Mouse (Mus musculus) limb, embryonic 11.5 days (tissue): Measurements from ENCODE around the gene Rab11fip3. TPM values are rescaled to one million over a fixed set of nuclear protein-coding genes. Genes with fewer than 3 reads are reported as not detected.

Source experiments
- ATAC-seq: fragments of 200-750 bp; cut with Nextera tagmentation; 2 replicates; pipeline ENCODE4 v1.8.0; 2017; ENCODE audit warnings: low read depth; ENCODE audit not compliant: insufficient number of reproducible peaks, low FRiP score, low TSS enrichment
- DNase-seq: peaks from one replicate; pipeline ENCODE4 v3.0.0-alpha.2; 2015; ENCODE audit warnings: low spot score
- H3K27ac ChIP-seq: fragments of 300-500 bp; sonication (generic); replicated peaks from 2 replicates; pipeline ENCODE4 v1.5.1; 2014; ENCODE audit warnings: low read depth, mild to moderate bottlenecking, low read length
- H3K27me3 ChIP-seq: fragments of 300-500 bp; sonication (generic); 2 replicates; pipeline ENCODE4 v1.6.1; 2014; ENCODE audit warnings: mild to moderate bottlenecking, low read length, mixed read lengths; ENCODE audit not compliant: control insufficient read depth, insufficient read depth
- H3K36me3 ChIP-seq: fragments of 300-500 bp; sonication (generic); 2 replicates; pipeline ENCODE4 v1.6.1; 2014; ENCODE audit warnings: mild to moderate bottlenecking, low read length, moderate library complexity, mixed read lengths; ENCODE audit not compliant: control insufficient read depth, insufficient read depth
- H3K4me1 ChIP-seq: fragments of 300-500 bp; sonication (generic); 2 replicates; pipeline ENCODE4 v1.6.1; 2014; ENCODE audit warnings: low read length, mixed read lengths; ENCODE audit not compliant: control insufficient read depth, insufficient read depth
- H3K4me2 ChIP-seq: fragments of 300-500 bp; sonication (generic); 2 replicates; pipeline ENCODE4 v1.6.1; 2014; ENCODE audit warnings: low read depth, mild to moderate bottlenecking, moderate library complexity; ENCODE audit not compliant: severe bottlenecking
- H3K4me3 ChIP-seq: fragments of 300-500 bp; sonication (generic); 2 replicates; pipeline ENCODE4 v1.5.1; 2014; ENCODE audit warnings: low read depth, low read length
- H3K9ac ChIP-seq: fragments of 300-500 bp; sonication (generic); 2 replicates; pipeline ENCODE4 v1.6.1; 2014; ENCODE audit warnings: mild to moderate bottlenecking, low read length
- H3K9me3 ChIP-seq: fragments of 300-500 bp; sonication (generic); 2 replicates; pipeline ENCODE4 v1.6.1; 2016; ENCODE audit warnings: low read length; ENCODE audit not compliant: control insufficient read depth
- WGBS: fragments of 180-500 bp; shearing (Covaris S2); extraction: QIAGEN DNeasy Blood & Tissue Kit; methylation state at CpG from one replicate; pipeline ENCODE4 v1.1.7; 2014; 5-methylcytosine and 5-hydroxymethylcytosine counted together
- polyA plus RNA-seq: library from polyadenylated mRNA; unstranded; fragments of >200 nt; fragmentation: Nextera tagmentation; extraction: Ambion mirVana; gene quantifications from 2 replicates; pipeline ENCODE4 v1.2.1, GENCODE M21; 2014

Gene Rab11fip3
- polyA plus RNA-seq, 1 experiment from 2014 or later = 15.9 TPM

- H3K36me3 ChIP-seq = no peaks in the 10 kb centered on the region; the same call in 1 of the 2 replicates
- peak overlapping the region; percentile 99 for H3K4me2 ChIP-seq
- no peaks in the 10 kb centered on the region for H3K27me3 ChIP-seq
- DNase-seq = peak; percentile 41
- no peak overlapping the region for H3K27ac ChIP-seq
- peak overlapping the region; percentile 89 for H3K9ac ChIP-seq
- 1% methylated on average over 44 of the region's 44 CpGs for WGBS
- ATAC-seq = no peak
- H3K4me1 ChIP-seq = peaks cover 26% of the 10 kb centered on the region
- H3K4me3 ChIP-seq = peak overlapping the region; percentile 82
- no peaks in the 10 kb centered on the region for H3K9me3 ChIP-seq
Observed at GRCm38 (mm10) chr17:26068024-26068830, 1.1 kb downstream of the Rab11fip3 start.

- Histone ChIP-seq H3K4me3 (peak overlapping the region; percentile 82), H3K27me3 (no peaks in the 10 kb centered on the region), H3K4me2 (peak overlapping the region; percentile 99), H3K36me3 (no peaks in the 10 kb centered on the region; the same call in 1 of the 2 replicates), H3K4me1 (peaks cover 26% of the 10 kb centered on the region), H3K9me3 (no peaks in the 10 kb centered on the region), H3K9ac (no peak overlapping the region), H3K27ac (no peak overlapping the region)
- 95% methylated on average over 7 of the region's 7 CpGs for WGBS
- no peak for DNase-seq
- ATAC-seq = no peak
Observed at GRCm38 (mm10) chr17:26066488-26067020, 2.8 kb downstream of the Rab11fip3 start.

GRCm38 (mm10) chr17:26064916-26065315 is 4.4 kb downstream of the Rab11fip3 start:
- Histone ChIP-seq H3K9ac (peak overlapping the region; percentile 35; the same call in 1 of the 2 replicates), H3K27ac (no peak overlapping the region), H3K4me1 (peaks cover 26% of the 10 kb centered on the region)

DNA sequence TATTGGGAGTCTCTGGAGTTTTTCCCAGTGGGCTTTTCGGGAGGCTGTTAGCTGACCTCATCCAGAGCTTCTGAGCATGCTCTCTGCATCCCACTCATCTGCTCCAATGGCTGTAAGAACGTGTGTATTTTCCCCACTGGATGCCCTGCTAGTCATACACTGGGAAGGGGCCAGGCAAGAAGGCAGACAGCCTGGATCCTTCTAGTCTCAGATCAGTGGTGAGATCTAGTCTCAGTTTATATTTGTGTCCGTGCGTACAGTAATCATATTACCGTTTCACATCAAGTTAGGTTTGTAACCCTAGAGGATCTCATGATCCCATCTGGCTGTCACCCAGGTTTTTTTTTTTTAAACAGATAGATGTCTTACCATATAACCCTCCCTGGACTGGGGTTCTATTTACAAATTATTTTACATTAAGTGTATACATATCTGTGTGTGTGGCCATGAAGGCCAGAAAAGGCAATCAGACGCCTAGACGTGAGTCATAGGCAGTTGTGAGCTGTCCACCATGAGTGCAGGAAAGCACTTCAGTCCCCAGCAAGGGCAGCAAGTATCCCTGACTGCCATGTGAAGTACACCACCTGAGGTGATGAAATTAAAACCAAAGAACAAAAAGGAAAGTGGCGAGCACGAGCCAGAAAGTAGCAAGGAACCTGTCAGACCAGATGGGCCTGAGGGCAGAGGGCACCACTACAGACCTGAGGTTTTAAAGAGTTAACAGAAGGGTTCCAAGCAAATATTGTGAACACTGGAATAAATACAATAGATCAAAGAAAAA is 11.4 kb downstream of the Rab11fip3 start:
- Histone ChIP-seq H3K9ac (no peak overlapping the region), H3K27me3 (no peaks in the 10 kb centered on the region), H3K36me3 (peaks cover 2% of the 10 kb centered on the region; the same call in 1 of the 2 replicates), H3K9me3 (no peaks in the 10 kb centered on the region), H3K4me2 (no peak overlapping the region), H3K4me3 (no peak overlapping the region), H3K27ac (no peak overlapping the region), H3K4me1 (0 out of 2 replicates have a peak, but pooled peaks cover 3% of the 10 kb centered on the region)
- ATAC-seq (no peak), DNase-seq (no peak)
- WGBS = 87% methylated on average over 9 of the region's 9 CpGs

More at GRCm38 (mm10) chr17:26064916-26065315, 4.4 kb downstream of the Rab11fip3 start:
- no peak overlapping the region for H3K4me3 ChIP-seq
- no peaks in the 10 kb centered on the region for H3K27me3 ChIP-seq
- ATAC-seq (no peak), DNase-seq (no peak)
- no peaks in the 10 kb centered on the region; the same call in 1 of the 2 replicates for H3K36me3 ChIP-seq
- no peak overlapping the region for H3K4me2 ChIP-seq
- WGBS = 84% methylated on average over 6 of the region's 6 CpGs
- H3K9me3 ChIP-seq = no peaks in the 10 kb centered on the region

GRCm38 (mm10) chr17:26057278-26057677 is 12.1 kb downstream of the Rab11fip3 start:
- DNase-seq = no peak
- Histone ChIP-seq H3K9ac (no peak overlapping the region), H3K36me3 (peaks cover 2% of the 10 kb centered on the region; the same call in 1 of the 2 replicates)

GRCm38 (mm10) chr17:26055164-26055563 is 14.2 kb downstream of the Rab11fip3 start:
- ATAC-seq (no peak), DNase-seq (no peak)
- H3K36me3 ChIP-seq = peaks cover 2% of the 10 kb centered on the region; the same call in 1 of the 2 replicates
- WGBS = 70% methylated on average over 6 of the region's 6 CpGs
- H3K4me2 ChIP-seq = no peak overlapping the region
- H3K27ac ChIP-seq = no peak overlapping the region
- H3K4me3 ChIP-seq = no peak overlapping the region
- 0 out of 2 replicates have a peak, but pooled peaks cover 3% of the 10 kb centered on the region for H3K4me1 ChIP-seq
- H3K9me3 ChIP-seq = no peaks in the 10 kb centered on the region
- H3K27me3 ChIP-seq = no peaks in the 10 kb centered on the region
- no peak overlapping the region for H3K9ac ChIP-seq

More at GRCm38 (mm10) chr17:26057278-26057677, 12.1 kb downstream of the Rab11fip3 start:
- Histone ChIP-seq H3K4me2 (no peak overlapping the region), H3K4me1 (0 out of 2 replicates have a peak, but pooled peaks cover 3% of the 10 kb centered on the region), H3K9me3 (no peaks in the 10 kb centered on the region), H3K27me3 (no peaks in the 10 kb centered on the region), H3K4me3 (no peak overlapping the region), H3K27ac (no peak overlapping the region)
- ATAC-seq = no peak
- 94% methylated on average over 8 of the region's 8 CpGs for WGBS

- 39% methylated on average over 17 of the region's 17 CpGs for WGBS
- Histone ChIP-seq H3K9ac (no peak overlapping the region), H3K4me2 (no peak overlapping the region), H3K36me3 (peaks cover 2% of the 10 kb centered on the region; the same call in 1 of the 2 replicates), H3K27me3 (no peaks in the 10 kb centered on the region), H3K9me3 (no peaks in the 10 kb centered on the region), H3K4me1 (0 out of 2 replicates have a peak, but pooled peaks cover 3% of the 10 kb centered on the region), H3K4me3 (no peak overlapping the region), H3K27ac (no peak overlapping the region)
- peak; percentile 70; the same call in 1 of the 2 replicates for ATAC-seq
- DNase-seq = peak; percentile 55
Observed at GRCm38 (mm10) chr17:26054133-26054845, 15.1 kb downstream of the Rab11fip3 start.
